Mouse (Mus musculus) heart, embryonic 15.5 days (tissue): Measurements from ENCODE around the gene Gm5039. TPM values are rescaled to one million over a fixed set of nuclear protein-coding genes. Genes with fewer than 3 reads are reported as not detected.
A peak's percentile ranks its signal among the peaks of the same experiment; 100 is the strongest.
"Not testable (repeated sequence)": the region's sequence is repeated elsewhere in the genome, so short reads cannot be mapped to it uniquely, and the experiment has no call there.

Source experiments
- ATAC-seq: fragments of 200-750 bp; cut with Nextera tagmentation; replicated peaks from 2 replicates; pipeline ENCODE4 v1.8.0; 2017; ENCODE audit warnings: low read depth, moderate TSS enrichment; ENCODE audit not compliant: insufficient number of reproducible peaks, insufficient read depth, low FRiP score
- H3K27ac ChIP-seq: fragments of 300-500 bp; sonication (generic); 2 replicates; pipeline ENCODE4 v1.5.1; 2015; ENCODE audit warnings: mild to moderate bottlenecking, inconsistent platforms
- H3K27me3 ChIP-seq: fragments of 300-500 bp; sonication (generic); 2 replicates; pipeline ENCODE4 v1.6.1; 2015; ENCODE audit warnings: inconsistent platforms
- H3K36me3 ChIP-seq: fragments of 300-500 bp; sonication (generic); 2 replicates; pipeline ENCODE4 v1.6.1; 2015; ENCODE audit warnings: mild to moderate bottlenecking, inconsistent platforms
- H3K4me1 ChIP-seq: fragments of 300-500 bp; sonication (generic); replicated peaks from 2 replicates; pipeline ENCODE4 v1.6.1; 2015; ENCODE audit warnings: inconsistent platforms
- H3K4me2 ChIP-seq: fragments of 300-500 bp; sonication (generic); 2 replicates; pipeline ENCODE4 v1.6.1; 2015; ENCODE audit warnings: inconsistent platforms, mild to moderate bottlenecking, moderate library complexity
- H3K4me3 ChIP-seq: fragments of 300-500 bp; sonication (generic); 2 replicates; pipeline ENCODE4 v1.5.1; 2015; ENCODE audit warnings: mild to moderate bottlenecking, inconsistent platforms
- H3K9ac ChIP-seq: fragments of 300-500 bp; sonication (generic); 2 replicates; pipeline ENCODE4 v1.6.1; 2015; ENCODE audit warnings: mild to moderate bottlenecking, inconsistent platforms
- H3K9me3 ChIP-seq: fragments of 300-500 bp; sonication (generic); replicated peaks from 2 replicates; pipeline ENCODE4 v1.6.1; 2016; ENCODE audit warnings: inconsistent platforms
- whole genome bisulfite sequencing: fragments of 180-500 bp; shearing (Covaris S2); methylation state at CpG from one replicate; pipeline ENCODE4 v1.1.7; 2015; ENCODE audit warnings: mixed read lengths; 5-methylcytosine and 5-hydroxymethylcytosine counted together
- polyA plus RNA-seq: library from polyadenylated mRNA; unstranded; fragments of >200 nt; fragmentation: Nextera tagmentation; extraction: Ambion mirVana; gene quantifications from 2 replicates; pipeline ENCODE4 v1.2.1, GENCODE M21; 2015

Gm5039 gene
- polyA plus RNA-seq, result not detected in 2 replicates

GRCm38 (mm10) chr12:88323926-88324325 lies at the start of gene Gm5039:
Gene Gm5039, minus strand, starts transcription at chr12:88324026.
- WGBS, result 85% methylated on average over 2 of the region's 2 CpGs
- H3K36me3 ChIP-seq, H3K9ac ChIP-seq: not testable (repeated sequence)

GRCm38 (mm10) chr12:88372018-88372417 lies 48.2 kb upstream of the Gm5039 start:
- Histone ChIP-seq H3K9me3 (no peaks in the 10 kb centered on the region), H3K4me3 (no peak overlapping the region), H3K4me1 (no peaks in the 10 kb centered on the region), H3K27ac (no peak overlapping the region), H3K36me3 (no peaks in the 10 kb centered on the region; the same call in 1 of the 2 replicates), H3K9ac (no peak overlapping the region), H3K27me3 (no peaks in the 10 kb centered on the region), H3K4me2 (no peak overlapping the region)
- ATAC-seq, result no peak
- 81% methylated on average over 5 of the region's 5 CpGs for WGBS

More at GRCm38 (mm10) chr12:88323926-88324325, at the start of gene Gm5039:
- not testable (repeated sequence) for H3K4me1 ChIP-seq, H3K27me3 ChIP-seq, H3K9me3 ChIP-seq, ATAC-seq, H3K4me3 ChIP-seq, H3K27ac ChIP-seq, H3K4me2 ChIP-seq

GRCm38 (mm10) chr12:88370321-88370720 lies 46.5 kb upstream of the Gm5039 start:
- H3K27ac ChIP-seq, ATAC-seq, H3K4me3 ChIP-seq, H3K9ac ChIP-seq, H3K4me1 ChIP-seq, H3K9me3 ChIP-seq, H3K36me3 ChIP-seq, H3K4me2 ChIP-seq, H3K27me3 ChIP-seq: not testable (repeated sequence)
- WGBS, result 11% methylated on average over 1 of the region's 1 CpGs

GRCm38 (mm10) chr12:88369690-88370089 lies 45.9 kb upstream of the Gm5039 start:
- not testable (repeated sequence) for H3K27me3 ChIP-seq

GRCm38 (mm10) chr12:88368618-88369017 lies 44.8 kb upstream of the Gm5039 start:
- no peaks in the 10 kb centered on the region for H3K27me3 ChIP-seq
- H3K4me1 ChIP-seq, result no peaks in the 10 kb centered on the region
- H3K4me2 ChIP-seq, result no peak overlapping the region
- 62% methylated on average over 4 of the region's 4 CpGs for WGBS
- H3K9ac ChIP-seq, result no peak overlapping the region
- H3K36me3 ChIP-seq, result no peaks in the 10 kb centered on the region; the same call in 1 of the 2 replicates
- ATAC-seq, result no peak
- H3K4me3 ChIP-seq, result no peak overlapping the region
- no peak overlapping the region for H3K27ac ChIP-seq
- H3K9me3 ChIP-seq, result no peaks in the 10 kb centered on the region

More at GRCm38 (mm10) chr12:88369690-88370089, 45.9 kb upstream of the Gm5039 start:
- H3K9me3 ChIP-seq, ATAC-seq, H3K36me3 ChIP-seq, H3K4me1 ChIP-seq, H3K27ac ChIP-seq, H3K4me2 ChIP-seq, H3K9ac ChIP-seq, H3K4me3 ChIP-seq: not testable (repeated sequence)
- WGBS, result 73% methylated on average over 4 of the region's 4 CpGs

- 74% methylated on average over 4 of the region's 4 CpGs for WGBS
- no peak for ATAC-seq
Measured at GRCm38 (mm10) chr12:88367673-88368072, 43.8 kb upstream of the Gm5039 start.

GRCm38 (mm10) chr12:88361120-88361445 lies 37.3 kb upstream of the Gm5039 start:
- Histone ChIP-seq H3K4me2 (peak overlapping the region; percentile 77), H3K9me3 (no peaks in the 10 kb centered on the region), H3K4me3 (peak overlapping the region; percentile 73), H3K27me3 (no peaks in the 10 kb centered on the region), H3K9ac (peak overlapping the region; percentile 72), H3K36me3 (no peaks in the 10 kb centered on the region), H3K27ac (peak overlapping the region; percentile 78; the same call in 1 of the 2 replicates), H3K4me1 (peaks cover 6% of the 10 kb centered on the region)
- WGBS, result 47% methylated on average over 9 of the region's 9 CpGs
- no peak for ATAC-seq

More at GRCm38 (mm10) chr12:88367673-88368072, 43.8 kb upstream of the Gm5039 start:
- Histone ChIP-seq H3K4me2 (no peak overlapping the region), H3K4me3 (no peak overlapping the region), H3K9ac (no peak overlapping the region), H3K36me3 (no peaks in the 10 kb centered on the region; the same call in 1 of the 2 replicates), H3K27me3 (no peaks in the 10 kb centered on the region), H3K4me1 (no peaks in the 10 kb centered on the region), H3K9me3 (no peaks in the 10 kb centered on the region), H3K27ac (no peak overlapping the region)

- peak within 1 kb of the TSS; percentile 73 for H3K4me3 ChIP-seq
- peak within 1 kb of the TSS; percentile 72 for H3K9ac ChIP-seq
- H3K4me1 ChIP-seq, result peaks cover 6% of the 10 kb centered on the region
- H3K36me3 ChIP-seq, result no peaks in the 10 kb centered on the region
- peak within 1 kb of the TSS; percentile 77 for H3K4me2 ChIP-seq
- no peaks in the 10 kb centered on the region for H3K27me3 ChIP-seq
- 1% methylated on average over 38 of the region's 38 CpGs for WGBS
- no peaks in the 10 kb centered on the region for H3K9me3 ChIP-seq
- ATAC-seq, result peak; percentile 91
- peak within 1 kb of the TSS; percentile 78 for H3K27ac ChIP-seq
Measured at GRCm38 (mm10) chr12:88360441-88361119, 36.8 kb upstream of the Gm5039 start, which contains the start of gene Adck1. Gene Adck1, plus strand, starts transcription at chr12:88360554.

GRCm38 (mm10) chr12:88354182-88354702 lies 30.4 kb upstream of the Gm5039 start:
- Histone ChIP-seq H3K27ac (no peak overlapping the region), H3K4me3 (peak overlapping the region; percentile 49), H3K9me3 (no peaks in the 10 kb centered on the region), H3K27me3 (no peaks in the 10 kb centered on the region), H3K36me3 (no peaks in the 10 kb centered on the region), H3K4me2 (peak overlapping the region; percentile 70), H3K4me1 (no peaks in the 10 kb centered on the region), H3K9ac (peak overlapping the region; percentile 50)
- 0 out of 2 replicates have a peak, but pooled peaks have one; percentile 31 for ATAC-seq
- 18% methylated on average over 41 of the region's 41 CpGs for WGBS

GRCm38 (mm10) chr12:88341286-88341685 lies 17.5 kb upstream of the Gm5039 start:
- H3K9ac ChIP-seq, H3K27me3 ChIP-seq, H3K4me1 ChIP-seq, H3K9me3 ChIP-seq, ATAC-seq, H3K36me3 ChIP-seq, H3K4me2 ChIP-seq, H3K4me3 ChIP-seq, H3K27ac ChIP-seq: not testable (repeated sequence)
- 56% methylated on average over 2 of the region's 2 CpGs for WGBS

- H3K27me3 ChIP-seq, H3K9me3 ChIP-seq, H3K9ac ChIP-seq, H3K36me3 ChIP-seq, ATAC-seq, H3K27ac ChIP-seq, H3K4me2 ChIP-seq, H3K4me1 ChIP-seq, H3K4me3 ChIP-seq: not testable (repeated sequence)
- 54% methylated on average over 4 of the region's 4 CpGs for WGBS
Measured at GRCm38 (mm10) chr12:88336662-88337413, 13.0 kb upstream of the Gm5039 start.
